Mouse (Mus musculus): ENCODE results near the gene Polr2l. TPM values are rescaled to one million over a fixed set of nuclear protein-coding genes. Genes with fewer than 3 reads are reported as not detected.

The Polr2l gene
- total RNA-seq, 2 experiments from 2014 or later = 38.4 to 42.3 TPM

DNA sequence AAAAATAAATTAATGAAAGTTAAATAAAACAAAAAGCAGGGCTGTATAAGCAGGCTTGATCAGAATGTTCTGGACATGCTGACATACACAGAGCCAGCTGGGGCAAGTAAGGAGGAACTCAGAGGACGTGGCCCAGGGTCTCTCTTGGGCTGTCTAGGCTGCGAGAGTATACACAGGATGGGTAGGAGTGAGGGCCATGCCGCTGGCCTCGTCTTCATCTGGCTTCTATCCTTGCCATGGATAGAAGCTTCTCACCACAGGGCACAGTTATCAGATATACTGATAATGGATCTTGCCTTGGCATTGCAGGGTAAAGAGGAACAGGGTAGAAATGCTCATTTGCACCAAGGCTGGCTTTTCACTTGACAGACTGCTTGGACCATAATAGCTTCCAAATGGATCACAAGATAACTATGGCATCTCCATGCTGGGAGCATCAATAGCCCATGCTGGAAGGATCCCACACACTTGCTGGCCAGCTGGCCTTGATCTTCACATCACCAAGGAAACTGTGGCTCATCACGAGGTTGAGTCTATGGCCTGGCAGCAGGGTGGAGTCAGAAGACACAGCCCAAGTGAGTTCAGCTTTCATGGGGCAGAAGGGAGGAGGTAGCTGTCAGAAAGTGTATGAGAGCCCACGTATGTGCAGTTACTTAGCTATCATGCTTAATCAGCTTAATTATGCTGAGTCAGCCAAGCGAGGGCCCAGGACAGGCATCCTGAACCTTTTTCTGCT, 27.1 kb upstream of the Polr2l start:
- no peak for TF ChIP-seq CTCF (IDR thresholded peaks at IDR 0.05)
- no peak for DNase-seq (ENCODE audit: extremely low spot score in 1 of 2, low spot score in 2 of 2)
- no peak overlapping the region for H3K4me3 ChIP-seq
- no peak overlapping the region for H3K27ac ChIP-seq
- intact Hi-C loops (cut with DNase I) = no loop called here

DNA sequence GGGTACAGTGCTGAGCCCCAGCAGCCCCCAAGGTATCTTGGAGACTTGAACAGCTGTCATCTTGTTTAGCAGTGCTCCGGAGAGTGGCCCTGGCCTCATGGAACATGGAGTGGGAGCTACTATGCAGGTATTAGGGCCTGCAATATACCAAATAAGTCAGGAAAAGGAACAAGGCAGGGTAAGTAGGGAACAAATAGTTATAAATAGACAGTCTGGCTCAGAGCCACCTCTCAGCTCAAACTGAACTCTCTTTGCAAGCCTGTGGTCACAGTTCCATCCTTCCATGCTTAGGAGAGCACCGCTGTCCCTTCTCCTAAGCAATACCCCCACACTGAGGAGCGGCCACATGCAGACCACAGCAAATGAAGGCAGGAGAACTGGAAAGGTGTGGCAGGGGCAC, 22.7 kb upstream of the Polr2l start:
- Histone ChIP-seq H3K4me3 (no peak overlapping the region), H3K27ac (no peak overlapping the region)
- intact Hi-C loops (cut with DNase I) = no loop called here
- DNase-seq (ENCODE audit: extremely low spot score in 1 of 2, low spot score in 2 of 2) = no peak
- no peak for TF ChIP-seq CTCF (IDR thresholded peaks at IDR 0.05)

DNA sequence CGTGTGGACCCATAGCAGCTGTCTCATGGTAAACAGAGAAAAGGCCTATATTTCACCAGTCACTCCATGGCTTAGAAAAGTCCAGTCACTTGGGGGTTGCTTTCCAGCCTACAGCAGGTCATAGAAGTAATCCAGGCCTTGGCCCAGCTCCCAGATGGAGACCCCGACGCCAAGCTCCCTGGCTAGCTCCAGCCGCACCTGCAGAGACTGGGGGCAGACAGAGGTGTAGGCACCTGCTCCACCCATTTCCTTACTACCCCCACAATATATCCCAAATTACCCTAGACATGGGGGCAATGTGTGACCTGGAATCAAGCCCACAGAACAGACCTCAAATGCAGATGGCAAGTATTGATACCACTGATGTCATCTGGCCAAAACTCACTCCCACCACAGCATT, 21.0 kb upstream of the Polr2l start:
- no peak for TF ChIP-seq CTCF (IDR thresholded peaks at IDR 0.05)
- no peak overlapping the region for H3K27ac ChIP-seq

DNA sequence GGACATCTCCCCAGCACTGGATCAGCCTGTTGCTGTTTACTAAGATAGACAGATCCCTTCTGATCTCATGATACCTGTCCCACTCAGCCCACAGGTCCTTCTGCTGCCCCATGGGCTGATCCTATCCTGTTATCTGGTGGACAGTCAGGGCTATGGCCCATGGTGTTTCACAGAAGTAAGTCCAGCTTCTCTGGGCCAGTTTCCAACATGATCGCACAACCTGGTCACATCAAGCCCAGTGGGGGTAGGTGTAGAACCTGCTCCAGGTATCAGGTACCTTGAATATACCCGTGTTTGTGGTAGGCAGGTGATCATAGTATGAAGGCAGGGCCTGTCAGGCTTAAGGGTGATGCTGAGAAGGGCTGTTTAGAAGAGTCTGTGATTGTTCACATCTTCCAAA, 20.4 kb upstream of the Polr2l start:
- H3K4me3 ChIP-seq = no peak overlapping the region
- TF ChIP-seq CTCF (IDR thresholded peaks at IDR 0.05) = no peak
- intact Hi-C loops (cut with DNase I) = no loop called here
- DNase-seq (ENCODE audit: extremely low spot score in 1 of 2, low spot score in 2 of 2) = no peak
- H3K27ac ChIP-seq = no peak overlapping the region

More for the DNA sequence above, 21.0 kb upstream of the Polr2l start:
- no peak overlapping the region for H3K4me3 ChIP-seq
- intact Hi-C loops (cut with DNase I) = no loop called here
- no peak for DNase-seq (ENCODE audit: extremely low spot score in 1 of 2, low spot score in 2 of 2)

DNA sequence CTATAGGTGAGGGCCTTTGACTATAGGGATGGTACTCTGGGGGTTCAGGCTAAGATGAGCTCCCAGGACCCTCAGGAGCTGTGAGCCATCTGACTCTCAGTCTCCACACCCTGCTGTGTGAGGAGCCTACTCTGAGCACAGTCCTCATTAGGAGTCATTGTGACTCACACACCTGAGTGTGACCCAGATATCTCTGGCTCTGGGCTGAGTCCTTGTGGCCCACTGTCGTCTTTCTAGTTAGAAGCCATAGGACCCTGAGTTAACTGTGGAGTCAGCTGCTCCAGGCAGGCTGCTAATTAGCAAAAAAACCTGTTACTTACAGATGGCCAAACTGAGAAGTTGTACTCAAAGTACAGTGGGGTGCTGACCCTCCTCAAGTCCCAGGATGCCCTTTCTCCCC, 18.8 kb upstream of the Polr2l start:
- intact Hi-C loops (cut with DNase I) = no loop called here
- H3K4me3 ChIP-seq = no peak overlapping the region
- DNase-seq (ENCODE audit: extremely low spot score in 1 of 2, low spot score in 2 of 2) = no peak
- TF ChIP-seq CTCF (IDR thresholded peaks at IDR 0.05) = no peak
- no peak overlapping the region for H3K27ac ChIP-seq

DNA sequence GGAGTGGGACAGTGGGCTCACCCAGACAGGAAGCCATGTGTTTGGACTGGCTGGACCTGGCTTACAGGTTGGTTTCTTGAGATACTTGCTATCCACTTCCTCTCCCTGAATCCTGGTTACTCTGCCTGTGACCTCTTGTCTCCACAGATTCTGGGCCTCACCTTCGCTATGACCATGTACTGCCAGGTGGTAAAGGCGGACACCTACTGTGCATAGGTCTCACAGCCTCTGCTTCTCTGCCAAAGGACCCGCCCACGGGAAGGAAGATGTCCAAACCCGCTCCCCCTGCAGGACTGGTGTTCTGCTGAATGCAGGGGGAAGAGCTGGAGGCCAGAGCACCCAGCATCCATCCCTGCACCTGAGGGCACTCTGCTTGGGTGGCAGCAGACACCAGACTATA, 17.8 kb upstream of the Polr2l start:
- no peak for TF ChIP-seq CTCF (IDR thresholded peaks at IDR 0.05)
- no peak for DNase-seq (ENCODE audit: extremely low spot score in 1 of 2, low spot score in 2 of 2)
- intact Hi-C loops (cut with DNase I) = no loop called here
- no peak overlapping the region for H3K27ac ChIP-seq
- H3K4me3 ChIP-seq = no peak overlapping the region

DNA sequence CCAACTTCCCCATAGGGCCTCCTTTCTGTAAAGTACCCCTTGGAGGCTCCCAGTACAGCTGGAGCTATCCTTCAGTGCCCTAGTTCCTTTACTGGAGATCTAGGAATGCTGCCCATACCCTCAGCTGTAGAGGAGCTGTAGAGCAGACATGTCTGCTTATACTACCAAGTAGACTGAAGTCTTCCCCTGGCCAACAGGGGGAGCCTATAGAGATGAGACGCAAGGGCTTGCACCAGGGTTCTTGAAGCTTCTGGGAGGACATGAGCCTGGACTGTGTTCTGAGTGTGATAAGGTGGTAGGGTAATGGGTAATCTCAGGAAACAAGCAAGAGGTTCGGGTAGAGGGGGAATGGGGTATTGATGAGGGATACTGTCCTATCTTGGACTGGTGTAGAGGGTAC, 16.2 kb upstream of the Polr2l start:
- H3K4me3 ChIP-seq = no peak overlapping the region
- no peak for DNase-seq (ENCODE audit: extremely low spot score in 1 of 2, low spot score in 2 of 2)
- H3K27ac ChIP-seq = no peak overlapping the region
- intact Hi-C loops (cut with DNase I) = no loop called here
- peak; percentile 31 for TF ChIP-seq CTCF (IDR thresholded peaks at IDR 0.05)

DNA sequence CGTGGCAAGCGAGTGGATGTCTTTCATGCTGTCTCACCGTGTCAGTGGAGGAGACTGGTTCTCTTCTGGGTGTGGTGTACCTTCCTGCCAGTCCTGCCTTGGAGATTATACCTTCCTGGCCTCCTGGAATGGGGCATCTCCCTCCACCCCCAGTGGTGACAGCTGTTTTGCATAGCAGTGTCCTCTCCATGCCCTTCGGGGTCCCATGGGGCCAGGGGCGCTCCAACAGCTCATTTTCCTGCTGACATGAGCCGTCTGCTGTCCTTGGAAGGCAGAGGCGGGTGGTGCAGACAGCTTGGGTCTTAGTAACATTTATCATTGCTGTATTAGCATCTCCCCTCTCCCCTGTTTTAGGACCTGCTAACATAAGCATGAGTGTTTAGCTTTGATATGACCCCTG, 12.2 kb upstream of the Polr2l start:
- no peak for TF ChIP-seq CTCF (IDR thresholded peaks at IDR 0.05)
- H3K27ac ChIP-seq = no peak overlapping the region
- intact Hi-C loops (cut with DNase I) = no loop called here
- H3K4me3 ChIP-seq = no peak overlapping the region
- peak in 1 of 2 experiments; percentile 7 for DNase-seq (ENCODE audit: extremely low spot score in 1 of 2, low spot score in 2 of 2)

DNA sequence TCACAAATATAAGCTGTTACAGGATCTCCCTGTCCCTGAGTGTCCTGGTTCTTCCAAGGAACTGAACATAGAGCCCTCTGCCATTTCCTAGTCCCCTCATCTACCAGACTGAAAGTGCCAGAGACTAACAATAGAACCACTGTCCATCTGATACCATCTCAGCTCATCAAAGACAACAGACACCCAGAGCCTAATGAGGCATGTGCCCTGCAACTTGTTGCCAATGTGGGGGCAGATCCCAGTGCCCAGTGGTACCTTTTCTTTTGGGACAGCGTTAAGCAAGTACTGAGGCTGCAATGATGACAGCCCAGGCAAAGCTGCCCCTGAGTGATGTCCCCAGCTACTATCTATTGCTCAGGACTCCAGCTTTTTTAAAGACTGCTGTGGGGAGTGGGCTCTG, 11.3 kb upstream of the Polr2l start:
- Histone ChIP-seq H3K27ac (no peak overlapping the region), H3K4me3 (no peak overlapping the region)
- no peak for TF ChIP-seq CTCF (IDR thresholded peaks at IDR 0.05)
- no peak for DNase-seq (ENCODE audit: extremely low spot score in 1 of 2, low spot score in 2 of 2)
- intact Hi-C loops (cut with DNase I) = no loop called here

DNA sequence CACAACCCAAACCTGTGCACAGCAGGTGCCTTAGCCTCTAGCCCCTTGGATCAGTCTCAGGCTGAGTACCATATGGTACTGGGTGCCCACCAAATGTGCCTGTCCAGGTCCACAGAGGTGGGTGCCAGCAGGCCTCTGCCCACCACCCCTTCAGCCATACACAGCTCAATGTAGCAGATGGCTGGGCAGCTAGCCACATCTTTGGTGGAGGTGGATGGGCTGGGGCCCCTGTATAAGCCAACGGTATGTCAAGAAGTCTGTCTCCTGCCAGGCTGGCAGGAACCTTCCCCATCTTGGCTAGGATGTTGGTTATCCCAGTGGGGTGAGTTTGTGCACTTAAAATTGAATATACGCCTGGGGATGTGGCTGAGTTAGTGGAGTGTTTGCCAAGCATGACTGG, 10.7 kb upstream of the Polr2l start:
- no peak for TF ChIP-seq CTCF (IDR thresholded peaks at IDR 0.05)
- peak in 1 of 2 experiments; percentile 7 for DNase-seq (ENCODE audit: extremely low spot score in 1 of 2, low spot score in 2 of 2)
- no peak overlapping the region for H3K4me3 ChIP-seq
- intact Hi-C loops (cut with DNase I) = no loop called here
- no peak overlapping the region for H3K27ac ChIP-seq

DNA sequence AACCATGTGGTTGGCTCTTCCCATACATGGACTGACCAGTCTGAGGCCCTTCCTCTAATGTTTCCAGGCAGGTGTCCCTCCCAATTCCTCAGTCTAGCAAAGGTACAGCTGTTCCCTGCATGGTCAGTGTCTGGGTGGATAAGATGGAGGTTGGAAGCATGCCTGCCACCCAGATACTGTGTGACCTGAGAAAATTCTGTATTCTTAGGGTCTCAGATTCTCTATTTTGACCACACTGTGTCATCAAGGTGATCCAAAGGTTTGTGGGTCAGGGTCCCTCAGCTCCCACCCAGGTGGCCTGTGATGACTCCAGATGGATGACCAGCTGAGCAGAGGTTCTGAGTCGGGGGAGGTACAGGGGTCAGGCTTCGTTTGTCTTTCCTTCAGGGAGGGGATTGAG, 10.3 kb upstream of the Polr2l start:
- no peak overlapping the region for H3K27ac ChIP-seq
- H3K4me3 ChIP-seq = no peak overlapping the region
- no peak for TF ChIP-seq CTCF (IDR thresholded peaks at IDR 0.05)
- DNase-seq (ENCODE audit: extremely low spot score in 1 of 2, low spot score in 2 of 2) = peak in 1 of 2 experiments; percentile 6
- intact Hi-C loops (cut with DNase I) = no loop called here

DNA sequence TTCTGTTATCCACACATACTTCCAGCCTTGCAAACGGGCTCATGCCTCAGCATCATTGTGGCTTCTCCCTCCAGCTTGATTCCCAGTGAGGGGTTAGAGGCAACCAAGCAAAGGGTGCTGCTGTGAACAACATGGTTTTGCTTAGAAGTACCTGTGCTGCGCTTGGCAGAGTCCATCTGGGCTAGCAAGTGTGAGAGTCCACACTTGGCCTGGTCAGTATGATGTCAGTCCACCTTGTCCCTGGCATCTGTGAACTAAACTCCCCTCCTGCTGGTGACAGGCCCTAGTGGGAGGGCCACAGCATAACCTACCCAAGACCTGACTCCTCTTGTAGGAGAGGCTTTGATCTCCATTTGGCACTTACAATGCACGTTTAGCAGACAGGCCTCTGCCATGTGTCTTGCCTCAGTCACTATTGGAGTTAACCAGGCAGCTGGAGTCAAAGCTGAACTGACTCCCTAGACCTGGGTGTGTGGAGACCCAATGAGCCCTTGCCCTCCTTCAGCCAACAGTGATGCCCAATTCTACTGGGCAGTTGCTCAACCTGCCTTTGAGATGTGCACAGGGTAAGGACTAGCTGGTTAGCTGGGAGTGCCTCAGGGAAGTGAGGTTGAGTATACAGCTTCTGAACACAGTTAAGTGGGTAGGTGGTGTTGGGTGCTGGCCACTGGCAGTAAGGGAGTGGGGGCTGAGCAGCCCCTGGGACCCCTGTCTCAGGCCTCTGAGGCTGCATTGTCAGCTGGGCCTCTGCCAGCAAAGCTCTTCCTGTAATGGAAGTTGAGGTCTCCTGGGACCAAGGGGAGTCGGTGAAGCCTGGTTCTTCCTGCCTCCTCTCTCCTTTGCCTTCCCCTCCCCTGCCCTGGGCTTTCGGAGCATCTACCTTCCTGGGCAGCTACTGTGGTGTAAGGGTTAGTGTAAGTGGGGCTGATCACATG, 9.5 kb upstream of the Polr2l start:
- H3K27ac ChIP-seq = no peak overlapping the region

More for the DNA sequence above, 9.5 kb upstream of the Polr2l start:
- no peak for DNase-seq (ENCODE audit: extremely low spot score in 1 of 2, low spot score in 2 of 2)
- intact Hi-C loops (cut with DNase I) = no loop called here
- H3K4me3 ChIP-seq = no peak overlapping the region
- no peak for TF ChIP-seq CTCF (IDR thresholded peaks at IDR 0.05)

Measured in left cerebral cortex, adult 2 months (tissue).